Mouse (Mus musculus) frontal cortex, postnatal 14 days (tissue): ENCODE data around the gene Socs5.
A peak's percentile ranks its signal among the peaks of the same experiment; 100 is the strongest.

ENCODE experiments used
- DNase-seq, 2 experiments: peaks; one replicate each; pipeline ENCODE4 v3.0.0; 2022; ENCODE audit warnings: low spot score in 2 of 2

Socs5 gene

DNA sequence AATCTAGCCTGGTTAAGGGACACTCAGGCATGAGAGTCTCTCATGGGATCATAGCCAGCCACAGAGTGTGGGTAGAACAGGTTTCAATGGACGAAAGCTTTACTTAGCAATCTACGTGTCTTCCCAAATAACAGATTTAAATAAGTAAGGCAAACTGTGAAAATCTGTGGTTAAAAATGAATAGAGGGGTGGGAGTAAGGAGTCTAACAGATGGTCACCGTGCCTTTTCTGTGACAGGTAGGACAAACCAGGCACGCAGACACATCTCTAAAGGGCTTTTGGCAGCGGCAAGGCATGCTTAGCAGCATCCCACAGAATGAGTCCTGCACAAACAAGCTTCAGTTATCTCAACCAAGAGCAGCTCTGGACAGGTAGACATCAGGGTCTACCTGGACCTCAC is 59.9 kb downstream of the Socs5 start:
- no peak for DNase-seq

DNA sequence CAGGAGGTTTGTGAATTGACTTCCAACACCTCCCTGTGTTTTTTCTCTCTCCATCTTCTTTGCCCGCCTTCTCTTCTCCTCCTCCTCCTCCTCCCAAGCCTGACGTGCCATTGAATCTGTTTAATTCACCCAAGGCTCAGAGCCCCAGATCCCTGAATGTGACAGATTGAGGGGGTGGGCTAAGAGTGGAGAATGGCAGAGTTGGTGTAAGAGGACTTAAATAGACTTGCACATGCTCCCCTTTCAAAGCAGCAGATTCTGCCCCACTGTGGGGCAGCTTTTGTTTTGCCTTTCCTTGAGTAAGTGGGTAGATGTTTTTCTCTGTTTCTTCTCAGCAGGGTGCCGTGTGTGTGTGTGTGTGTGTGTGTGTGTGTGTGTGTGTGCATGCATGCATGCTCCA is 61.6 kb downstream of the Socs5 start:
- DNase-seq, result peak in 1 of 2 experiments; percentile 33

DNA sequence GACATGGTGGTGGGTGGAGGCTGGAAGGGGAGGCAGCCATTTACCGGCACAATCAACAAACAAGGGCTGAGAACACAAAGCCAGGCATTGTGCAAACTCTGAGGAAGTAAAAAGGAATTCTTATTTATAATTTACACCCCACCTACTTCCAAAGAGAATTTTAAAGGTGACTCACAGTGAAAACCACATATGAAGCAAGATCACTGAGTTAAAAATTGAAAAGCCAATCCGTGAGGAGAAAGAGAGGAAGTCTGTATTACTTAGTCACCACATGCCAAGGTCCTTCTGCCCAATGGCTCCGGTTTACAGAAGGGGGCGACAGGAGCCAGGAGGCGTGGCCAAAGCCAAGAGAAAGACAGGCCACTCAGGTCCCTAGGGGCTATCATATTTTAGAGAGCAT is 62.9 kb downstream of the Socs5 start:
- DNase-seq, result no peak

DNA sequence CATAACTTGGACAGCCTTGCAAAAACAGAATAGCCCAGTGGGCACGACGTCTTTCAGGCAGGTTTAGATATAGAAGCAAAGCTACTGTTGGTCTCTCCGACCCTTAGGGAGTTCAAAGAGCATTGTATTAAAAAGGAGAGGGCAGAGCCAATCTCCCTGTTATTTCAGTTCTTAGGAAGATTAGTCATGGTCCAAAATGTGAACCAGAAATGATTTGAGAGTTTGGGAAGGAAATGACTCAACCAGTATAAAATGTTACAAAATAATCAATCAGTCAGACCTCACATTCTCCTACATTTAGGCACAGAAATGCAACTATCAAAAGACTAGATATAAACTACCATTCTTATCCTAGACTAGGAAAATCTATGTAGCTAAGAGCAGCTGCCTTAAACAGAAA is 64.6 kb downstream of the Socs5 start:
- DNase-seq, result no peak

DNA sequence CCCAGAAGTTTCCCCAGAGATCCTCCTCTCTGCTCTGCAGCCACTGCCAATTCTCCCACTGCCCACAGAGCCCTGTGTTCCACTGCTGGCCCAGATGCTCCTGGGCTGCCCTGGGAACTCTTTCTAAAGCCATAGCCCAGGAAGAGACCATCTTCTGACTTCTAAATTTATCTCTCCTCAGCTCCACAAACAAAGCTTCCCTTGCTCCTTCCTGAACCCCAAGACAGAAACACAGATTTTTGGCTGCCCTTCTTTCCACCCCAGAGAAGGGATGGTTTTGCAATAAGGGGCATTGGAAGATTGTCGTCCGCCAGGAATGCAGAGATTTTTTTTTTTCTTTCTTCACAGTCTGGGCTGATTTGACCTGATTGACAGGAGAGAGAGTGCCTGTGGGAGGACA is 66.5 kb downstream of the Socs5 start:
- no peak for DNase-seq

DNA sequence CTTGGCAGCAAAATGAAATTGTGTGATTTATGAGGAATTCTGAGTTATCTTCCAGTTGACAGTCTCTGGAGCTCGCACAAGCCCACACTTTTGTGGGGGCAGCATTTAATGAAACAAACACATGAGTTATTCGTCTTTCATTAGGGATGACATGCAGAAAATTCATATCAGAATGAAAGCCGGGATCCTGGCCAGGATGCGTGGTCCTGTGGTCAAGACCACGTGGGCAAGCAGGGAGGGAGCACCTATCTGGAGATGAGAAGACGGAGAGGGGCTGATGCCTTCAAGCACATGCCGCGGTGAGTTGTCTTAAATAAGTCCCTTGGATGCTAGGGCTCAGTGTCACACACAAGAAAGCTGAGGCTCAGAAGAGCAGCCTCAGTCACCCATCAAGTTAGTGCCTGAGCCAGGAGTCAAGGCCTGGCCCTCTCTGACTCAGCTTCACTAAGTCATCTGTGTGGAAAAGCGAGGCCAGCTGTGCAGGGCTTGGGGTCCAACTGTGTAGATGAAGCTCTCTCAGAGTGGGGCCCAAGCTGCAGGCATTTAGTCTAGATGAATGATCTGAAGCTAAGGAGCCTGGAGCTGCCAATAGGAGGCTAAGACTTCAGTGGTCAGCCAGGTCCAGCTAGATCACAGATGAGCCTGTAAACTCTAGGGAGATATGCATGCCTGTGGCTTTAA is 67.3 kb downstream of the Socs5 start:
- no peak for DNase-seq

DNA sequence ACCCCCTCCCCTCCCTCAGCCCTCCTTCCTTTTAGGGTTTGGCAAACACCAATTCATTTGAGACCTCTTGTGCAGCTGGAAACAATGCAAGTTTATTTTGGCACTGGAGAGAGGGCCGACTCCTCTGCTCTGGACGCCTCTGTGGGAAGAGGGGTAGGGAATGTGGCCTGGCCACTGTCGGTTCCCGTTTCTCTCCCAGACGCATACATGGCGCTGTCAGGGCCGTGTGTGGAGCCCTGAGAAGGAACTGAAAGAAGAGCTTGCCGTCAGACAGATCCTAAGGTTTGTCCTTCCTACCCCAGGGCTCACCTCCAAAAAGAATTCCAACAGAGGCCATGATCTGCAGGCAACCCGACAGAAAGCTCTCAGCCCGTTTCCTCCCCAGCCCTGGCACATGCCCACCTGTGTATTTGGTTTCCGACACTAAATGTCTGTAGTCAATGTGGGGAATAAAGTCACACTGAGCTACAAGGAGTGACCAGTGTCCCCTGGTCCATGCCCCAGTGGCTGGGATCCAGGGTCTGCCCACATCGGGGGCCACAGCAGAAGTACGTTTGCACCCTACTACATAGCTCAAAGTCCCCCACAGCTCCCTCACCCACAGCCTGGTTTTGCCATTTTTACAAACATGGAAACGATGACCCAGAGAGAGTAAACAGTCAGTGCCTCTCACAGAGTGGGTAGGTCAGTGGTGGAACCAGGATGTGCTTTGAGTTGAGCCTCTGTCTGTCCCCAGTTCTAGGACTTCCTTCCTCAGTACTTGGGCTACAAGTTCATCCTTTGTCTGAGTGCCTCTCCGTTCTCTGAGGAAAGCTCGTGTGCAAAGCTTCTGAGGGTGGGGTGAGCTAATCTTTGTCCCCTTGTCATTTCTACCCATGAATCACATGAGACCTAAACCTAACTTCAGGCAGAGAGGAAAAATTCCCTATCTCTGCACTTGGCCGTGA is 68.9 kb downstream of the Socs5 start:
- no peak for DNase-seq

DNA sequence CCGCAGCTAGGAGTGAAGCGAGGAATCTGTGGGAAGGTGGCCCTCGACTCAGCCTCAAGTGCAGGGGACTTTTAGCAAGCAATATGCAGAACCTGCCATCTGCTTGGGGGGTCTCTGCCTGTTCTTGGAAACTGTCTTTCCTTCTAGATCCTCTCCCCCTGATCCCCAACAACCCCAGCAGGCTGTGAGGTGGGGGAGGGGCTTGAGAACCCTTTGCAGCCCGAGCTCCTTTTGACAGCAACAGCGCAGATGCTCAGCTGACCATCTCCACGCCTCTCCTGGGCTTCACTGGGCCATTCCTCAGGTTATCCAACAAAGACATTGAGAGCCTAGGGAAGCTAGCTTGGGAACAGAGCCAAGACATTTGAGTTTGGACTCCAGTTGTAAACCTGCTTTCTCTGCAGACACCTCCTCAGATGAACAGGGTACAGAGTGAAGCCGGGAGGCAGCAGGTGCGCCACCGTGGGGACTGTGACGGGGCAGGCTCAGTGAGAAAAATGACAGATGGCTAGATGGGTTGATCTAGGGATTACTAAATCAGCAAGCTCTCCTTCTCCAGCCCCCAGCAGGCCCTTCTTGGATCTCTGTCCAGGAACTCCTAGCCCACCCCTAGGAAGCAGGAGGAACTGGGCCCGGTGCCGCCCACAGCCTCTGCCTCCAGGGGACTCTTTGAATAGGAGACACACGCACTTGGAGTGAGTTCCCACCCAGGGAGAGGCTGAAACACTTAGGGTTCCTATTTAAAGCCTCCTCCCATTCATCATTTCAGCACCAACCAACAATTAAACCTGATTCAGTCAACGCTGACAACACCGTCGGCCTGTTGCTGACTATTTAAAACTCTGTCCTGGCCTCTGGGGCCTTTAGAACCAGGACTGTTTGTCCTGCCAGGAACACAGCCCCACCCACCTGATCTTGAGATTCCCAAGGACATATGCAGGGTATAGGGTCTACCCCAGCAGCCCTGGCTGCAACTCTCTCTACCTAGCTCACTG is 71.4 kb downstream of the Socs5 start:
- DNase-seq, result peak in 1 of 2 experiments; percentile 18

DNA sequence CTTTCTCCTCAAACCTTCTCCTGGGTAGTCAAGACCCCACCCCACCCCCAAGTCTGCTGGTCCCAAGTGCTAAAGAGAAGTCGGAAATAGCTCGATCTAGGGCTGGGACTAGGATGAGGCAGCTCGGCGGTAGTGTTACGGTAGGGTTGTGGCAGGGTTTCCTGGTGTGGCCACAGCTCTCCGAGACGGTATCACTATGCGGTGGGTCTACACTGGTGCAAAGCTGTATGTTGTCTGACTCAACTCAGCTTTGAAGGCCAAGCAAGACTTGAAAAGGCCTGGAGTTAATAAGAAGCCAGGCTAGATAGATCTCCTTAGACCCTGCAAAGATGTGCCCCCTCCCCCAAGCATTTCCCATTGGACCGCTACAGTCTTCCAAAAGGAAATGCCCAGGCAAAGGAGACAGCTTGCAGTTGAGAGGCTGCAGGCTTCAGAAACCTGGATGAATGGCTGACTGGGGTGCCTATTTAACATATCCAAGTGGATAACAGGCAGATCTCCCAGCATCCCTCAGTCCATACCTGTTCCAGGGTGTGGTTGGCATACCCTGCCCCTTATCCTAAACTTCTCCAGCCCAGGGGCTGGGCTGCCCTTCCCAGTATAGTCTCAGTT is 72.6 kb downstream of the Socs5 start:
- no peak for DNase-seq

DNA sequence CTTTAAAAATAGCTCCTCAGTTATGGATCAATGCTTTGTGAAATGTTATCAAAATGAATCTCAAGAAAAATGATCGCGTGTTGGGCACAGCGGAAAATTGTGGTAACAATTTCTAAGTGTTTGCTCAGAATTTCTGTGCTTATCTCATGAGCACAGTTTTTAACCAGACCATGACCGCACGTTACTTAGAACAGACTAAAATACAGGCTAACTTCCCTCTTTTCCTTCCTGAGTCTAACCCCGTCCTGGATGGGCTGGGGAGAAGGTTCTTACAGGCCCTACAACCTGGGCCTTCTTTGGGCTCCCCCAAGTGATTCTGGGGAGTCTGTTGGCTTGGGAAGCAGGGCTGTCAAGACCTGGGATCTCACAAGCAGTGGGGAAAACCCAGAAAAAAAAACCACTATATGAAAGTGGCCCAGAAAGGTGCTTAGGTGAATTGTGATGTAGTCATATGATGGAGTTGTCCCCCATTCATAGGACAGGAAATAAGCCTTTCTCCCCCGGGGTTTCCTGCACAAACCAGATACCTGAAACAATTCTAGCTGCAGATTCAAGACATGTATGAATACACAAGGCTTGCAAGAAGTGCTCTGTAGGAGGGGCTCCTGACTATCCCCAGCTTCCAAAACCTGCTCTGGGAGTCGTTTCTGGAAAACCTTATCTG is 74.3 kb downstream of the Socs5 start:
- no peak for DNase-seq

DNA sequence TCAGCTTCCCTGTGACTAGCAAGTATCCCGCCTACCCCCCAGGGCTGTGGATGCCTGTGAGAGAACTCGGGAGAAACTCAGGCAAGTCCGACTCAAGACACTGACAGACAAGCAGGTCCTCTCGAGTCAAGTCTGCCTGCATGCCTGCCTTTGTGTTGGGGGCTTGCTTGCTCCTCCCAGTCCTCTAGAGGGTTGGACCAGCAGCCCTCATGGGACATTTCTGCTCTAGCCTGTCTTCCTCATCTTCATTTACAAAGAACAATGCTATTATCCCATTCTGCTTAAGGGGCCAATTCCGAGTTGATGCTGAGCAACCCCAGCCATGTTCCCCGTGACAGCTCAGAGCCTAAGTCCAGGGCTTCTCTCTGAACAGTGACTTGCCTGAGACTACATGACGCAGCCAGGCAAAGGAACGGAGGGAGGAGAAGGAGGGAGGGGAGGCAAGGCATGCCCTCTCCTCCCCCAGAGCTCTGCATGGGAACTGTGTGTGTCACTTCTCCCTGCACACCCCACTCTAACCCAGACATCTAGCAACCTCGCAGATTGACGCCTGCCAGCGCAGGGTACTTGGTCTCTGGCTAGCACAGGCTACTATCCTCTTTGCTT is 78.1 kb downstream of the Socs5 start:
- DNase-seq, result no peak

DNA sequence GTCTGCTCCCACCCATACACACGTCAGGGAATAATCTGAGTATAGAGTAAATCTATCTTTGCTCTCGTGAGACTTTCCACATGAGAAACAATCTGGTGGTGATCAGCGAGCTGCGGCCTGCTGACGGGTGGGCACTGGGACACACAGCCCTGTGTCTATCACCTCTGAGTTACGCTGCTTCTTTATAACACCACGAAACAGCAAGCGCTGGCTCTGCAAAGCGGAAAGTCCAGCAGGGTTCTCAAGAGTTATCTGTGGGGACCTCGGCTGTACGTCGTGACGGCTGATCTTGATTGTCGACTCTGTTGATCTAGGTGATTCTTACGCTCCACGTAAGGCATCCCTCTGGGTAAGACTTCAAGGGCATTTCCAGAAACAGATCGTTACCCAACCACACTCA is 79.5 kb downstream of the Socs5 start:
- DNase-seq, result no peak
